Mouse (Mus musculus) ES-E14 (cell line): Measurements from ENCODE around the gene Kazald1. TPM values are rescaled to one million over a fixed set of nuclear protein-coding genes. Genes with fewer than 3 reads are reported as not detected.

Source experiments
- DNase-seq: peaks from one replicate; pipeline ENCODE4 v3.0.0-alpha.2; 2013; ENCODE audit warnings: low read depth, low spot score
- H3K27ac ChIP-seq: 2 replicates; pipeline ENCODE4 v1.5.1; 2012; ENCODE audit warnings: low read depth, mild to moderate bottlenecking, low read length, moderate library complexity, mixed read lengths; ENCODE audit not compliant: poor library complexity, insufficient read depth, severe bottlenecking
- H3K36me3 ChIP-seq: 2 replicates; pipeline ENCODE4 v1.6.1; 2012; ENCODE audit warnings: mild to moderate bottlenecking, low read length, moderate library complexity, mixed read lengths; ENCODE audit not compliant: control insufficient read depth, poor library complexity, insufficient read depth, severe bottlenecking
- H3K4me1 ChIP-seq, 2 experiments: fragments of 150-350 bp in 1 of 2; sonication (generic) in 1 of 2; 2 replicates each; pipeline ENCODE4 v1.6.1; 2012; ENCODE audit warnings: low read length in 2 of 2, mild to moderate bottlenecking in 1 of 2, mixed read lengths in 1 of 2; ENCODE audit not compliant: control insufficient read depth in 2 of 2, insufficient read depth in 2 of 2, poor library complexity in 1 of 2
- H3K4me3 ChIP-seq, 2 experiments: fragments of 150-350 bp in 1 of 2; sonication (generic) in 1 of 2; 2 replicates each; pipeline ENCODE4 v1.5.1; 2012; ENCODE audit warnings: low read length in 2 of 2, low read depth in 1 of 2, mild to moderate bottlenecking in 1 of 2, mixed read lengths in 1 of 2; ENCODE audit not compliant: insufficient read depth in 1 of 2, poor library complexity in 1 of 2, severe bottlenecking in 1 of 2
- H3K9ac ChIP-seq: 2 replicates; pipeline ENCODE4 v1.6.1; 2012; ENCODE audit warnings: low read depth, mild to moderate bottlenecking, low read length, mixed read lengths; ENCODE audit not compliant: poor library complexity, insufficient read depth, severe bottlenecking
- H3K9me3 ChIP-seq: fragments of 150-350 bp; sonication (generic); 2 replicates; pipeline ENCODE4 v1.6.1; 2012; ENCODE audit warnings: low read depth, mild to moderate bottlenecking, low read length; ENCODE audit not compliant: control insufficient read depth, insufficient read depth
- CHD2 ChIP-seq: IDR thresholded peaks from 2 replicates; pipeline ENCODE4 v1.6.1; 2014; ENCODE audit warnings: mild to moderate bottlenecking, low read depth, low read length, inconsistent platforms
- HCFC1 ChIP-seq: IDR thresholded peaks from 2 replicates; pipeline ENCODE4 v1.6.1; 2012; ENCODE audit warnings: low read length, inconsistent platforms, borderline replicate concordance; ENCODE audit not compliant: insufficient read depth
- MAFK ChIP-seq: IDR thresholded peaks from 2 replicates; pipeline ENCODE4 v1.6.1; 2014; ENCODE audit warnings: mild to moderate bottlenecking, low read depth, low read length, inconsistent platforms; ENCODE audit not compliant: insufficient read depth
- ZC3H11A ChIP-seq: IDR thresholded peaks from 2 replicates; pipeline ENCODE4 v1.6.1; 2012; ENCODE audit warnings: low read depth, mild to moderate bottlenecking, inconsistent platforms, low read length, borderline replicate concordance
- ZNF384 ChIP-seq: IDR thresholded peaks from 2 replicates; pipeline ENCODE4 v1.6.1; 2012; ENCODE audit warnings: low read depth, low read length, inconsistent platforms
- in situ Hi-C, 2 experiments: fragments of 600-800 bp; cut with MboI; formaldehyde crosslinking; loops; one replicate each; pipeline ENCODE4 v1.15.1; 2025; ENCODE audit warnings: low sequenced_read_pairs in 2 of 2, inconsistent platforms in 1 of 2; ENCODE audit not compliant: unreplicated experiment in 2 of 2
- total RNA-seq: library from RNA; depleted of rRNA; stranded (reverse); fragments of 300-350 nt; gene quantifications from 2 replicates; pipeline ENCODE4 v1.2.3, GENCODE M21; 2012

Gene Kazald1
- total RNA-seq, 1 experiment, result 1.2 TPM

DNA sequence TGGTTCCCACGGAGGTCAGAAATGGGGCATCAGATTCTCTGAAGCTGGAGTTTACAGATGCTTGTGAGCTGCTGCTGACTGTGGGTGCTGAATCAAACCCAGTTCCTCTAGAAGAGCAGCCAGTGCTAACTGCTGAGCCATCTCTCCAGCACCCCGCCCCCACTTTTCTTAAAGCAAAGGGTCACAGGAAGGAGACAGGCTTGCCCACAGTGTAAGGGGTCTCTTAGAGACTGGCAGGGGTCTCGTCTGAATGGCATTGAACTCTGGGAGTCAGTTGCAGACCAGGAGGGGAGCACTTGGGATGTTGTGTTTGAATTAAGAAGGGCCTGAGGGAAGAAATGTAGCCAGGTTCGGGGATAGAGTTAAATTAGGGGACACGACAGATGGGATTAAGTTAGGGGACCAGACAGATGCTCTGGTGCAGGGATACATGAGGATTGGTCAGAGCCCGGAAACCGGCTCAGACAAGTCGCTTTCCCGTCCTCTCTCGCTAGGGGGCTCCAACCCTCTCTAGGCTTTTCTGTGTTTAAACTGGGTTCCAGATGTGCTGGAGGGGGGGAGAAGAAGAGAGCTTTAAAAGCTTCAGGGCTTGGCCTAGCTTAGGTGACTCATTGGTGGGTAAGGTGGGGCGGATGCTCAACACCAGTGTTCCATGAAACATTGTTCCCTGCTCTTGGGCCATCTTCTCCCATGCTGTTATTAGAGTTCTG, 7.0 kb downstream of the Kazald1 start:
- no peak overlapping the region for H3K9ac ChIP-seq
- no peak for DNase-seq
- no peak overlapping the region for H3K27ac ChIP-seq
- in situ Hi-C loops, result no loop called here
- H3K4me1 ChIP-seq, result peaks cover 5% of the 10 kb centered on the region in 2 experiments
- TF ChIP-seq CHD2, result no peak
- TF ChIP-seq ZC3H11A, result no peak
- TF ChIP-seq ZNF384, result no peak
- TF ChIP-seq HCFC1, result no peak
- TF ChIP-seq MAFK, result no peak
- no peaks in the 10 kb centered on the region for H3K9me3 ChIP-seq
- H3K36me3 ChIP-seq, result no peaks in the 10 kb centered on the region
- no peak overlapping the region for H3K4me3 ChIP-seq

DNA sequence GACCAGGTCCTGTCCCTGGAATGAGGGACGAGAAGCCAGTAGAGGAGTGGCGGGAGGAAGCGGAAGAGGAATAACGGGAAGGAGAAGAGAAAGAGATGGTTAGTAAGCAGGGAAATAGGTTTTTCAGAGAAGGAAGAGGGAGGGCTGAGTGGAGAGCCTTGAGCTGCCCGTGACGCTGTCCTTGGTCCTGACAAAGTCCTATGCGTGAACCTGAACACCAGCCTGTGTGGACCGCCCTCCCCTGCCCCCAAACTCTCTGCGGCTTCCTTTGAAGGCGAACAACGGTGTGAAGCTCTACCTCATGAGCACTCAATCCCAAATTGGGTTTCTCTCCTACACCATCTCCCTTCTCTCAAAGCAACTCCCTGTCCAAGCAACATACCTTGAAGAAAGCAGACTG, 22.8 kb downstream of the Kazald1 start:
- no peaks in the 10 kb centered on the region for H3K36me3 ChIP-seq
- no peak overlapping the region for H3K9ac ChIP-seq
- TF ChIP-seq HCFC1, result no peak
- TF ChIP-seq MAFK, result no peak
- no peak for TF ChIP-seq CHD2
- TF ChIP-seq ZNF384, result no peak
- TF ChIP-seq ZC3H11A, result no peak
- no peak overlapping the region for H3K27ac ChIP-seq
- H3K4me3 ChIP-seq, result no peak overlapping the region
- in situ Hi-C loops, result no loop called here
- no peaks in the 10 kb centered on the region for H3K9me3 ChIP-seq
- DNase-seq, result no peak
- no peaks in the 10 kb centered on the region for H3K4me1 ChIP-seq

DNA sequence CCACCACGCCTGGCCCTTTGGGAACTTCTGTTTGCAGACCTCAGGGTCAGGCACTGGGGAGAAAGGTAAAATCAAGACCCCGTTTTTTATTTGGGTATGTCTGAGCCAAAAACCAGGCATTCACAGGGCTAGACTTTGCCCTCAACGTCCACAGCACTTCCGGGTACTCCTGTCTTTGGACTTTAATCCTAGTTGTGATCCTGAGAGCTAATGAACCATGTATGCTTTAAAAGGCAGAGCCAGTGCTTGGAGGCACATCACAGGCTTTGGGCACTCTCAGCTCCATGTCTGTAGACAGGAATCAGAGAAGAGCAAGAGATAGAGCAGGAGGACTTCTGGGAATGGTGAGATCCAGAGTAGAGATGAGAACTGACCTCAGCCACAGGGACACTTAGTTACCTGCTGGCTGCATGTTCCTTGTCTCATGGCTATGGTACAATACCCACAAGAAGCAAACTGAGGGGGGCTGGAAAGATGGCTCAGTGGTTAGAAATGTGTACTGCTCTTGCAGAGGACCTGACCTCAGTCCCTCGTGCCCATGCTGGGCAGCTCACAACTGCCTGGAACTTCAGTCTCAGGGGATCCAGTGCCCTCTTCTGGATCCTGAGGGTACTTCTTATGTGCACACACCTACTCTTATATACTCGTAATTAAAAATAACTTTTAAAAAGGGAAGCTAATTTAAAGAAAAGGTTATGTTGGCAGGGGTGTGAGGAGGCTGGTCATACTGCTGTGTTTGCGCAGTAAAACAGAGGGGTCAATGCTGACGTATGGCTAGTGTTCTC, 25.6 kb downstream of the Kazald1 start:
- no peak for DNase-seq
- in situ Hi-C loops, result no loop called here
- H3K36me3 ChIP-seq, result no peaks in the 10 kb centered on the region
- H3K4me1 ChIP-seq, result peaks cover 0 to 7% of the 10 kb centered on the region in 2 experiments; a peak in 2 of 4 replicates
- TF ChIP-seq ZC3H11A, result no peak
- H3K27ac ChIP-seq, result no peak overlapping the region
- H3K9ac ChIP-seq, result no peak overlapping the region
- no peak overlapping the region for H3K4me3 ChIP-seq
- no peaks in the 10 kb centered on the region for H3K9me3 ChIP-seq

DNA sequence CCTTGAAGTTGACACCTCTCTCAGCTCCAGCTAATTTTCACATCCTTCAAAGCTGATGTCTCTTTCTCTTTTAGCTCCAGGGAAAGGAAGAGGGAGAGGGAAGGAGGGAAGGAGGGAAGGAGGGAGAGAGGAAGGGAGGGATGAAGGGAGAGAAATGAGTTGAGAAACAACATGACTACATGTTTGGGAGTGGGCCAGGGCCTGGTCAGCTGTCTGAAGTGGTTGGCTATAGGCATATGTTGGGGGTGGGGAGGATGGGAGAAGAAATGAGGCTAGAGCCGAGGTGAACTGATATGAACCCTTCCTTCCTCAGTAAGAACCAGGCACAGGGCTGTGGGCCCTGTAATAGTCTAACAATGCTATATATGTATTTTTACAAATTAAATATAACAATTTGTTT, 30.6 kb downstream of the Kazald1 start:
- in situ Hi-C loops, result no loop called here
- H3K9me3 ChIP-seq, result no peaks in the 10 kb centered on the region
- no peaks in the 10 kb centered on the region for H3K36me3 ChIP-seq
- no peak for TF ChIP-seq HCFC1
- no peak for TF ChIP-seq ZNF384
- no peak for TF ChIP-seq MAFK
- H3K4me1 ChIP-seq, result peaks cover 0 to 24% of the 10 kb centered on the region in 2 experiments; a peak in 3 of 4 replicates
- no peak overlapping the region for H3K27ac ChIP-seq
- H3K4me3 ChIP-seq, result no peak overlapping the region
- H3K9ac ChIP-seq, result no peak overlapping the region
- DNase-seq, result no peak

DNA sequence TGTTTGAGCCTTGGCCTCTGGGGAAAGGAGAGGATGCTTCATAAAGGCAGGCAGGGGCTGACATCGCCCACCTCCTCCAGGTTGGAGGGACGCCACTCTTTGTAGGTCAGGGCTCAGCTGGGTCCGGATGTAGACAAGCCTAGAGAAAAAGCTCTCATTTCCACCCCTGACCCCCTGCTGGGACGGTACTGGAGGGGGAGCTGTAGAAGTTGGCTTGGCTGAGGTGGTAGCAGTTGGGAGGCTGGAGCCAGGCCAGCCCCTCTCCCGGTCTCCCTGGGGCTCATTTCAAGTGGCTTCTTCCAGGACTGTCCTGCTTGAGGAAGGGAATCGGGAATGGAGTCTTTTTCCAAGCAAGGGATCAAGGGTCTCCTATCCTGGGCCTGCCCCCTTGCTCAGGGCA, 31.6 kb downstream of the Kazald1 start:
- in situ Hi-C loops, result no loop called here

More for the DNA sequence above, 31.6 kb downstream of the Kazald1 start:
- H3K4me1 ChIP-seq, result peaks cover 0 to 26% of the 10 kb centered on the region in 2 experiments; a peak in 3 of 4 replicates
- H3K9me3 ChIP-seq, result no peaks in the 10 kb centered on the region
- H3K9ac ChIP-seq, result no peak overlapping the region
- H3K4me3 ChIP-seq, result no peak overlapping the region
- H3K27ac ChIP-seq, result no peak overlapping the region; the same call in 1 of the 2 replicates
- no peak for DNase-seq
- TF ChIP-seq CHD2, result no peak
- TF ChIP-seq HCFC1, result no peak
- TF ChIP-seq ZNF384, result no peak
- TF ChIP-seq MAFK, result no peak
- TF ChIP-seq ZC3H11A, result no peak
- no peaks in the 10 kb centered on the region for H3K36me3 ChIP-seq
